Mouse (Mus musculus) CD4-positive helper T cell, adult 2 months (primary cell): ENCODE measurements around the gene Tuba4a.
"Not testable (repeated sequence)": the region's sequence is repeated elsewhere in the genome, so short reads cannot be mapped to it uniquely, and the experiment has no call there.

Experiments used
- DNase-seq: peaks from one replicate; pipeline ENCODE4 v3.0.0-alpha.2; 2012; ENCODE audit warnings: low read depth, missing footprints, low spot score

The Tuba4a gene

GRCm38 (mm10) chr1:75236117-75237050, 16.7 kb upstream of the Tuba4a start, which contains the start of gene Dnajb2:
Dnajb2 (plus strand) TSS chr1:75236406.
- DNase-seq = peak; percentile 89

- DNase-seq = peak; percentile 83
Observed at GRCm38 (mm10) chr1:75234606-75235005, 14.9 kb upstream of the Tuba4a start.

GRCm38 (mm10) chr1:75232489-75232888, 12.8 kb upstream of the Tuba4a start:
- not testable (repeated sequence) for DNase-seq

GRCm38 (mm10) chr1:75231664-75232152, 12.0 kb upstream of the Tuba4a start, which contains the start of gene A630095N17Rik:
A630095N17Rik (minus strand) TSS chr1:75232102.
- no peak for DNase-seq

- DNase-seq = no peak
Observed at GRCm38 (mm10) chr1:75231224-75231623, 11.6 kb upstream of the Tuba4a start.

GRCm38 (mm10) chr1:75230335-75230994, 10.8 kb upstream of the Tuba4a start:
- no peak for DNase-seq

- DNase-seq = no peak
Observed at GRCm38 (mm10) chr1:75229158-75229557, 9.5 kb upstream of the Tuba4a start.

- no peak for DNase-seq
Observed at GRCm38 (mm10) chr1:75227653-75228052, 8.0 kb upstream of the Tuba4a start.

- no peak for DNase-seq
Observed at GRCm38 (mm10) chr1:75226138-75226537, 6.5 kb upstream of the Tuba4a start.

GRCm38 (mm10) chr1:75225473-75225872, 5.8 kb upstream of the Tuba4a start:
- DNase-seq = peak; percentile 44

- DNase-seq = peak; percentile 27
Observed at GRCm38 (mm10) chr1:75223532-75223931, 3.9 kb upstream of the Tuba4a start.

GRCm38 (mm10) chr1:75222926-75223325, 3.3 kb upstream of the Tuba4a start:
- peak; percentile 55 for DNase-seq

- no peak for DNase-seq
Observed at GRCm38 (mm10) chr1:75221538-75221937, 1.9 kb upstream of the Tuba4a start.

GRCm38 (mm10) chr1:75219078-75219477, 587 bp downstream of the Tuba4a start:
- DNase-seq = peak; percentile 97

- peak; percentile 73 for DNase-seq
Observed at GRCm38 (mm10) chr1:75218227-75219001, 1.3 kb downstream of the Tuba4a start.

- no peak for DNase-seq
Observed at GRCm38 (mm10) chr1:75217893-75218226, 1.8 kb downstream of the Tuba4a start.

GRCm38 (mm10) chr1:75216797-75217585, 2.7 kb downstream of the Tuba4a start:
- peak; percentile 41 for DNase-seq

GRCm38 (mm10) chr1:75215785-75216184, 3.9 kb downstream of the Tuba4a start:
- no peak for DNase-seq

GRCm38 (mm10) chr1:75214886-75215285, 4.8 kb downstream of the Tuba4a start:
- no peak for DNase-seq

- DNase-seq = no peak
Observed at GRCm38 (mm10) chr1:75214442-75214841, 5.2 kb downstream of the Tuba4a start.

- DNase-seq = peak; percentile 76
Observed at GRCm38 (mm10) chr1:75213096-75213495, 6.6 kb downstream of the Tuba4a start.
